Mouse (Mus musculus): Measurements from ENCODE around the gene Aunip. TPM values are rescaled to one million over a fixed set of nuclear protein-coding genes. Genes with fewer than 3 reads are reported as not detected.

Aunip gene
- polyA plus RNA-seq, 1 experiment from 2014 or later = 5.1 TPM

GRCm38 (mm10) chr4:134474240-134474639, 36.6 kb upstream of the Aunip start:
- 0 out of 2 replicates have a peak overlapping the region, but pooled peaks have one; percentile 1 for H3K4me3 ChIP-seq
- H3K36me3 ChIP-seq = peaks cover 56% of the 10 kb centered on the region
- H3K4me2 ChIP-seq (replicated peaks) = no peak overlapping the region; the same call in none of the 2 replicates
- H3K27ac ChIP-seq (replicated peaks) = peak overlapping the region; percentile 20
- peaks cover 55% of the 10 kb centered on the region for H3K4me1 ChIP-seq
- no peak for ATAC-seq (replicated peaks)
- H3K9me3 ChIP-seq = no peaks in the 10 kb centered on the region
- 39% methylated on average over 8 of the region's 8 CpGs for WGBS
- H3K9ac ChIP-seq (replicated peaks) = 0 out of 2 replicates have a peak overlapping the region, but pooled peaks have one; percentile 5
- H3K27me3 ChIP-seq = no peaks in the 10 kb centered on the region

DNA sequence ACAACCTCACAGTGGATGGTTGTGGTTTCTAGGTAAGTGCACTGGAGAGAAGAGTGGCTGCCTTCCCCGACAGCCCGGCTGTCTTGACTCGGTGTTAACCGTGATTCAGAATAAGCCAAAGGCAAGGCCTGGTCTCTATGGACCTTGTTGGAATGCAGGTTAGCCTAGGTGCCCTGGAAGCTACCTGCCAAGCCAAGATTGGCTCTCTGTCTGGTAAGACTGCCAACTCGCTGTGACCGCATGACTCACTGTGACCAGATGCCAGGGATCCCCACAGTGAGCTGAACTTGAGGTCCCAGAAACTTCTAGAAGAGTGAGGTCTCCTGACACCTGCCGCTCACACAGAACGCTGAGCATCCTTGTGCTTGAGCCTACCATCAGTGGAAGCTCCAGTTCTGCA, 33.9 kb upstream of the Aunip start:
- no peak overlapping the region for H3K4me3 ChIP-seq
- 88% methylated on average over 8 of the region's 8 CpGs for WGBS
- peaks cover 46% of the 10 kb centered on the region for H3K4me1 ChIP-seq
- no peak overlapping the region for H3K4me2 ChIP-seq (replicated peaks)
- H3K27me3 ChIP-seq = no peaks in the 10 kb centered on the region
- no peak for ATAC-seq (replicated peaks)
- H3K9ac ChIP-seq (replicated peaks) = no peak overlapping the region
- H3K9me3 ChIP-seq = no peaks in the 10 kb centered on the region
- peak overlapping the region; percentile 73 for H3K27ac ChIP-seq (replicated peaks)
- H3K36me3 ChIP-seq = peaks cover 45% of the 10 kb centered on the region

GRCm38 (mm10) chr4:134478031-134478430, 32.8 kb upstream of the Aunip start:
- ATAC-seq (replicated peaks) = peak; percentile 67
- Histone ChIP-seq H3K4me3 (no peak overlapping the region), H3K4me2 (replicated peaks) (no peak overlapping the region), H3K9me3 (no peaks in the 10 kb centered on the region), H3K36me3 (peaks cover 33% of the 10 kb centered on the region), H3K9ac (replicated peaks) (no peak overlapping the region), H3K27ac (replicated peaks) (peak overlapping the region; percentile 73), H3K27me3 (no peaks in the 10 kb centered on the region), H3K4me1 (peaks cover 34% of the 10 kb centered on the region)
- 4% methylated on average over 9 of the region's 9 CpGs for WGBS

- Histone ChIP-seq H3K9me3 (no peaks in the 10 kb centered on the region), H3K4me2 (replicated peaks) (no peak overlapping the region), H3K4me1 (peaks cover 23% of the 10 kb centered on the region), H3K9ac (replicated peaks) (no peak overlapping the region), H3K4me3 (no peak overlapping the region), H3K27ac (replicated peaks) (no peak overlapping the region), H3K27me3 (no peaks in the 10 kb centered on the region), H3K36me3 (peaks cover 20% of the 10 kb centered on the region)
- ATAC-seq (replicated peaks) = no peak
- WGBS = 83% methylated on average over 4 of the region's 4 CpGs
These were observed 31.0 kb upstream of the Aunip start for GRCm38 (mm10) chr4:134479839-134480238.

- Histone ChIP-seq H3K4me3 (no peak overlapping the region), H3K27ac (replicated peaks) (no peak overlapping the region), H3K27me3 (no peaks in the 10 kb centered on the region), H3K36me3 (peaks cover 10% of the 10 kb centered on the region), H3K4me1 (peaks cover 13% of the 10 kb centered on the region), H3K9ac (replicated peaks) (no peak overlapping the region), H3K4me2 (replicated peaks) (no peak overlapping the region), H3K9me3 (no peaks in the 10 kb centered on the region)
- WGBS = 22% methylated on average over 6 of the region's 6 CpGs
- no peak for ATAC-seq (replicated peaks)
These were observed 29.9 kb upstream of the Aunip start for GRCm38 (mm10) chr4:134480864-134481263.

DNA sequence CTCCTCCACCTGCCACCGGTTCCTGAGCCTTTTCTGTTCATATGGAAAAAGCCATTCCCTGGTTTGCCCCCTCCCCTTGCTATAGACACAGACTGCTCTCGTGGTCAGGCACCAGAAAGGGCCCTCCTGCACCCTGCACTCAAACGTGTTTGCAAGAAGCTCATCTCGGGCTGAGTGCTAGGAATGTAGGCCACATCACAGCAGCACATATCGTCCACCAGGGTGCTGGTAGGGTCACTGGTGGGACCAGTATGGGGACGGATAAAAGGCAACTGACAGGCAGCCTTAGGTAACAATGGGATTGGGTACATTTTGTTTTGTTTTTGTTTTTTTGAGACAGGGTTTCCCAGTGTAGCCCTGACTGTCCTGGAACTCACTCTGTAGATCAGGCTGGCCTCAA, 29.5 kb upstream of the Aunip start:
- no peak overlapping the region for H3K4me3 ChIP-seq
- no peak overlapping the region for H3K27ac ChIP-seq (replicated peaks)
- no peak for ATAC-seq (replicated peaks)
- peaks cover 12% of the 10 kb centered on the region for H3K4me1 ChIP-seq
- no peak overlapping the region for H3K4me2 ChIP-seq (replicated peaks)
- H3K27me3 ChIP-seq = no peaks in the 10 kb centered on the region
- H3K9me3 ChIP-seq = no peaks in the 10 kb centered on the region
- no peak overlapping the region for H3K9ac ChIP-seq (replicated peaks)
- 62% methylated on average over 6 of the region's 6 CpGs for WGBS
- H3K36me3 ChIP-seq = peaks cover 5% of the 10 kb centered on the region

DNA sequence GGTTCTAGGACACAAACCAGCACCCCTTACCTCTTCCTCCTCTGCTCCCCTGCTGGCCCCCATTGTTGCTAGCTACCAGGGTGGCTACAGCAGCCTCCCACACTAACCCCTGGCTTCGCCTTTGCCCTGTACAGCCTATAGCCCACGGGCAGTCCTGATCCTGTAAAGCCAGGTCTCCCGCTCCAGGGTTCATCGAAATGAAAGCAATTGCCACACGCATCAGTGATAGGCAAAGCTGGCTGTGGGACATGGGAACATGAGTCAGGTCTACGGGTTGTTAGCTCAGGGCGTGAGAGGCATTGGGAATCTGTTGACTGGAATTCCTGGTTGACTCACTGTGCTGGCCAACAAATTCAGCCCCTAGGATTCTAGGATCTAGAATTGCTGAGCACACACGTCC, 28.4 kb upstream of the Aunip start:
- H3K4me3 ChIP-seq = no peak overlapping the region
- no peaks in the 10 kb centered on the region for H3K36me3 ChIP-seq
- no peak for ATAC-seq (replicated peaks)
- no peaks in the 10 kb centered on the region for H3K27me3 ChIP-seq
- H3K4me1 ChIP-seq = peaks cover 12% of the 10 kb centered on the region
- no peaks in the 10 kb centered on the region for H3K9me3 ChIP-seq
- H3K9ac ChIP-seq (replicated peaks) = no peak overlapping the region
- 79% methylated on average over 8 of the region's 8 CpGs for WGBS
- H3K27ac ChIP-seq (replicated peaks) = no peak overlapping the region
- H3K4me2 ChIP-seq (replicated peaks) = no peak overlapping the region

GRCm38 (mm10) chr4:134483078-134483688, 27.6 kb upstream of the Aunip start:
- Histone ChIP-seq H3K27me3 (no peaks in the 10 kb centered on the region), H3K4me1 (peaks cover 6% of the 10 kb centered on the region), H3K9ac (replicated peaks) (no peak overlapping the region), H3K4me3 (no peak overlapping the region), H3K27ac (replicated peaks) (no peak overlapping the region; the same call in 1 of the 2 replicates), H3K4me2 (replicated peaks) (no peak overlapping the region), H3K36me3 (no peaks in the 10 kb centered on the region), H3K9me3 (no peaks in the 10 kb centered on the region)
- WGBS = 65% methylated on average over 6 of the region's 6 CpGs
- no peak for ATAC-seq (replicated peaks)

DNA sequence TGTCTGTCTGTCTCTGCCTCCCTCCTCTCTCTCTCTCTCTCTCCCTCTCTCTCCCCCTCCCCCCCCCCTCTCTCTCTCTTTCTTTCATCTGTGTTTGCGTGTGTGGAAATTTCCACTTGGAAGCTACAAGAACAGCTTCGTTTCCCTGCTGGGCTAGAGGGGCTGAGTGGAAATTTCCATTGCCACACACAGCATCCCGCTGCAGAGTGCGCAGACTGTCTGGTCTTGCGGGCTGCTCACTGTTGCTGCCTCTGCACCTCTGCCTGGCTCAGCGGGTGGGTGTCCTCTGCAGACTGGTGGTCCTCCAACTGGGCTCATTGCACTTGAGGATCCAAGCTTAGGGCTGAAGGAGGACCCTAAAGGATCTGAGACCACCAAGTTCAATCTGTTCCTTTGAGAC, 27.1 kb upstream of the Aunip start:
- Histone ChIP-seq H3K9ac (replicated peaks) (no peak overlapping the region), H3K36me3 (no peaks in the 10 kb centered on the region), H3K27me3 (no peaks in the 10 kb centered on the region), H3K4me3 (no peak overlapping the region), H3K27ac (replicated peaks) (no peak overlapping the region; the same call in 1 of the 2 replicates), H3K4me1 (peaks cover 2% of the 10 kb centered on the region; the same call in 1 of the 2 replicates), H3K9me3 (no peaks in the 10 kb centered on the region), H3K4me2 (replicated peaks) (no peak overlapping the region)
- no peak for ATAC-seq (replicated peaks)
- 50% methylated on average over 6 of the region's 6 CpGs for WGBS

- WGBS = 87% methylated on average over 10 of the region's 10 CpGs
- no peak for ATAC-seq (replicated peaks)
- H3K9me3 ChIP-seq = no peaks in the 10 kb centered on the region
These were observed 26.6 kb upstream of the Aunip start for GRCm38 (mm10) chr4:134484231-134484630.

DNA sequence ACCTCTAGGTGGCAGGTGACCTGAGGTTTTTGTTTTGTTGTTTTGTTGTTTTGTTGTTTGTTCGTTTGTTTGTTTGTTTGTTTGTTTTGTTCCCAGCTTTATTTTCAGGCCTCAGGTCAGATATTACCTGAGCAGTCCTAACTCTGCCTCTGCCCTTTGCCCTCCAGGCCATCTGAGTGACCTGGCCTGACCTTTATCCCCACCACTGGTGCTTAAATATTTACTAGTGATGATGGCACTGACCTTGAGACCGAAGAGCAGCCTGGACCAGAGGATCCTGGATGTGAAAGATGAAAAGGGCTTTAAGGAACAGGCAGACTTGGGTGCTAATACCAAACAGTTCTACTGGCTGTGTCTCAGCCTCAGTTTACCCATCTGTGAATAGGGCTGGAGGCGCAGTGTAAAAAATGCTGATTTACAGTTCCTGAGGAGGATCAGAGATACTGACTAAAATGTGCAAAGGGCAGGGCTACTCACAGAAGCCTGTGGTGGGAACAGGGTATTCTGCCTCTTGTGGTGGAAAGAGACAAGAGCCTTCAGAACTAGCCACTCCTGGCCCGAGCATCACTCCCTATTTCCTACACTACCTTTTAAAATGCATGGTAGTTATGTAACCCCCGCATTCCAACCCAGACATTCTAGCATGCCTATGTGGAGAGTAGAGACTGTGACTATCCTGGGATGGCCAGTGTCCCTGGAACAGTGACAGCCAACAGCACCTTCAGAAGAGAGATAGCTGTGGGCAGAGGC, 25.5 kb upstream of the Aunip start:
- WGBS = 91% methylated on average over 5 of the region's 5 CpGs
- Histone ChIP-seq H3K9me3 (no peaks in the 10 kb centered on the region), H3K4me3 (no peak overlapping the region), H3K4me2 (replicated peaks) (no peak overlapping the region), H3K36me3 (no peaks in the 10 kb centered on the region), H3K27me3 (no peaks in the 10 kb centered on the region), H3K4me1 (peaks cover 2% of the 10 kb centered on the region; the same call in 1 of the 2 replicates), H3K9ac (replicated peaks) (no peak overlapping the region), H3K27ac (replicated peaks) (no peak overlapping the region)
- no peak for ATAC-seq (replicated peaks)

More at GRCm38 (mm10) chr4:134484231-134484630, 26.6 kb upstream of the Aunip start:
- no peaks in the 10 kb centered on the region for H3K27me3 ChIP-seq
- no peak overlapping the region for H3K4me2 ChIP-seq (replicated peaks)
- H3K36me3 ChIP-seq = no peaks in the 10 kb centered on the region
- peaks cover 2% of the 10 kb centered on the region; the same call in 1 of the 2 replicates for H3K4me1 ChIP-seq
- no peak overlapping the region for H3K27ac ChIP-seq (replicated peaks)
- H3K9ac ChIP-seq (replicated peaks) = no peak overlapping the region
- no peak overlapping the region for H3K4me3 ChIP-seq

DNA sequence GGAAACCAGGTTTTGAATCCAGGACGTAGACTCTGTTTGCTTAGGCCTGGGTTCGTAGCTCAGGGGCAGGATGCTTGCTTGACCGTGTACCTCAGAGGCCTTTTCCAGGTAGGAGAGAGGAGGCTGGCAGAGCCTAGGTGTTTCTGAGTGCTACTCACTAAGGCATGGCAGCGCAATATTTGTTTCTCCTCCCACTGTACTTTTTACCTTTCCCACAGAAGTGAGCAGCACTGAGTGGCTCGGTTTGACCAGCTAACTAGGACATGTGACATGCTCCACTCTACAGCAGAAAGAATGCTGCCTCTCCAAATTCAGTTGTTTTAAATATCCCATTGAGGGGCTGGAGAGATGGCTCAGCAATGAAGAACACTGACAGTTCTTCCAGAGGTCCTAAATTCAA, 22.6 kb upstream of the Aunip start:
- H3K27ac ChIP-seq (replicated peaks) = no peak overlapping the region
- H3K4me1 ChIP-seq = peaks cover 2% of the 10 kb centered on the region; the same call in 1 of the 2 replicates
- no peak overlapping the region for H3K4me2 ChIP-seq (replicated peaks)
- H3K27me3 ChIP-seq = no peaks in the 10 kb centered on the region
- H3K9me3 ChIP-seq = no peaks in the 10 kb centered on the region
- ATAC-seq (replicated peaks) = no peak
- no peaks in the 10 kb centered on the region for H3K36me3 ChIP-seq
- 89% methylated on average over 5 of the region's 5 CpGs for WGBS
- H3K4me3 ChIP-seq = no peak overlapping the region
- H3K9ac ChIP-seq (replicated peaks) = no peak overlapping the region
